Mouse (Mus musculus): ENCODE measurements at regions not wholly inside any gene's neighbourhood (a gene's known extent, or its start where the extent isn't known, plus 50 kb on each side); places are given as distances from the start of the nearest gene placed in this dataset.
A peak's percentile ranks its signal among the peaks of the same experiment; 100 is the strongest.

DNA sequence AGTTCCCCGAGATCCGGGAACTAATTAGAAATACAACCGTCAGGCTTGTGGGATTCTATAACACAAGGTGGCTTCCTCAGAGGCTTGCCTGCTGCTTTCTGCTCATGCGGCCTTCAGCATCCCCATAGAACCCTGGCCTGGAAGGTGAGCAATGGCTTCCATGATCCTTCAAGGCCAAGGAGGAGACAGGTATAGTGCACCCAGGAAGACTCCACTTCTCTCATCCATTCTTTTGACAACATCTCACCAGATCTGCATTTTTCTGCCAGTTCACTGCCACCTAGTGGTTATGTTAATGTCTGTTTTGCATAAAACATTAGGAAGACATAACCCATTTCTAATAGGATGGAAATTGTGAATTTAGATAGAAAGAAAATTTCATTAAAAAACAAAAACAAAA is 107.2 kb upstream of the L3mbtl4 start:
- ATAC-seq (ENCODE audit: low FRiP score, low TSS enrichment) (no peak), DNase-seq (ENCODE audit: low spot score) (no peak)
- H3K9me3 ChIP-seq (ENCODE audit: control insufficient read depth, low read length) = no peaks in the 10 kb centered on the region
- whole genome bisulfite sequencing = 80% methylated on average over 4 of the region's 4 CpGs
- no peak overlapping the region for H3K4me2 ChIP-seq (replicated peaks; ENCODE audit: low read depth)
- H3K4me3 ChIP-seq (ENCODE audit: low read depth, low read length) = no peak overlapping the region
- no peak overlapping the region for H3K9ac ChIP-seq (ENCODE audit: low read length)
- H3K4me1 ChIP-seq (replicated peaks; ENCODE audit: control insufficient read depth, insufficient read depth) = no peaks in the 10 kb centered on the region; the same call in 1 of the 2 replicates
- TF ChIP-seq CTCF (IDR thresholded peaks at IDR 0.05; ENCODE audit: low read depth) = peak; percentile 89
- no peak for TF ChIP-seq EP300 (optimal IDR thresholded peaks at IDR 0.05)
- no peaks in the 10 kb centered on the region for H3K36me3 ChIP-seq (ENCODE audit: control insufficient read depth, insufficient read depth, low read length)
- H3K27me3 ChIP-seq (ENCODE audit: control insufficient read depth, insufficient read depth, low read length) = no peaks in the 10 kb centered on the region
- H3K27ac ChIP-seq (replicated peaks) = no peak overlapping the region

GRCm38 (mm10) chr17:68172838-68173237 is 100.8 kb upstream of the L3mbtl4 start:
- WGBS = 89% methylated on average over 7 of the region's 7 CpGs
- TF ChIP-seq EP300 (optimal IDR thresholded peaks at IDR 0.05) (no peak), CTCF (IDR thresholded peaks at IDR 0.05; ENCODE audit: low read depth) (no peak)
- Histone ChIP-seq H3K4me3 (ENCODE audit: low read depth, low read length) (no peak overlapping the region), H3K27me3 (ENCODE audit: control insufficient read depth, insufficient read depth, low read length) (no peaks in the 10 kb centered on the region), H3K27ac (replicated peaks) (no peak overlapping the region), H3K4me2 (replicated peaks; ENCODE audit: low read depth) (no peak overlapping the region), H3K9me3 (ENCODE audit: control insufficient read depth, low read length) (no peaks in the 10 kb centered on the region), H3K4me1 (replicated peaks; ENCODE audit: control insufficient read depth, insufficient read depth) (no peaks in the 10 kb centered on the region), H3K9ac (ENCODE audit: low read length) (no peak overlapping the region), H3K36me3 (ENCODE audit: control insufficient read depth, insufficient read depth, low read length) (no peaks in the 10 kb centered on the region)
- ATAC-seq (ENCODE audit: low FRiP score, low TSS enrichment) (no peak), DNase-seq (ENCODE audit: low spot score) (no peak)

GRCm38 (mm10) chr17:68176611-68177165 is 96.9 kb upstream of the L3mbtl4 start:
- no peak for ATAC-seq (ENCODE audit: low FRiP score, low TSS enrichment)
- peak; percentile 44 for DNase-seq (ENCODE audit: low spot score)
- Histone ChIP-seq H3K9me3 (ENCODE audit: control insufficient read depth, low read length) (no peaks in the 10 kb centered on the region), H3K4me3 (ENCODE audit: low read depth, low read length) (no peak overlapping the region), H3K9ac (ENCODE audit: low read length) (no peak overlapping the region), H3K4me2 (replicated peaks; ENCODE audit: low read depth) (no peak overlapping the region), H3K27me3 (ENCODE audit: control insufficient read depth, insufficient read depth, low read length) (no peaks in the 10 kb centered on the region), H3K4me1 (replicated peaks; ENCODE audit: control insufficient read depth, insufficient read depth) (no peaks in the 10 kb centered on the region), H3K27ac (replicated peaks) (no peak overlapping the region), H3K36me3 (ENCODE audit: control insufficient read depth, insufficient read depth, low read length) (no peaks in the 10 kb centered on the region)
- TF ChIP-seq CTCF (IDR thresholded peaks at IDR 0.05; ENCODE audit: low read depth) (peak; percentile 78), EP300 (optimal IDR thresholded peaks at IDR 0.05) (no peak)
- WGBS = 60% methylated on average over 9 of the region's 9 CpGs

DNA sequence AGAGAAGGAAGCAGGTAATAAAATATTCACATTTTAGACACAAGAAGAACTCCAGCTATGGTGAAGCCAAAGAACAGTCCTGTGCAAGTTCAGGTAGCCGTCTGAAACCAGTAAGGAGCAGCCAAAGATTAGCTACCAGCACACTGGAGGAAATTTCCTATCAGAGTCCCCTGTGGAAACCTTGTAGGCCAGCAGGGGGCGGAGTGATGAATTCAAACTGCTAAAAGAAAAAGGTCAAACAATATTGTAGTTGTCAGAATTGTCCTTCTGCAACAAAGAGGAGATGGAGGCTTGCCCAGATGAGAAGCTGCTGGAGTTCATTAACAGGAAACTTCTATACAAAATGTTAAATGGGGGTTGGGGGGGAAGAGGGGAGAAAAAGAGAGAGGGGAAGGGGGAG is 95.8 kb upstream of the L3mbtl4 start:
- Histone ChIP-seq H3K4me3 (ENCODE audit: low read depth, low read length) (no peak overlapping the region), H3K9me3 (ENCODE audit: control insufficient read depth, low read length) (no peaks in the 10 kb centered on the region), H3K27me3 (ENCODE audit: control insufficient read depth, insufficient read depth, low read length) (no peaks in the 10 kb centered on the region), H3K9ac (ENCODE audit: low read length) (no peak overlapping the region), H3K4me1 (replicated peaks; ENCODE audit: control insufficient read depth, insufficient read depth) (no peaks in the 10 kb centered on the region), H3K4me2 (replicated peaks; ENCODE audit: low read depth) (no peak overlapping the region), H3K36me3 (ENCODE audit: control insufficient read depth, insufficient read depth, low read length) (no peaks in the 10 kb centered on the region), H3K27ac (replicated peaks) (no peak overlapping the region)
- TF ChIP-seq CTCF (IDR thresholded peaks at IDR 0.05; ENCODE audit: low read depth) = peak; percentile 70
- TF ChIP-seq EP300 (optimal IDR thresholded peaks at IDR 0.05) = no peak
- DNase-seq (ENCODE audit: low spot score) (peak; percentile 46), ATAC-seq (ENCODE audit: low FRiP score, low TSS enrichment) (no peak)
- WGBS = 26% methylated on average over 2 of the region's 2 CpGs

- TF ChIP-seq EP300 (optimal IDR thresholded peaks at IDR 0.05) = no peak
- no peak for TF ChIP-seq CTCF (IDR thresholded peaks at IDR 0.05; ENCODE audit: low read depth)
- Histone ChIP-seq H3K27ac (replicated peaks) (no peak overlapping the region), H3K9me3 (ENCODE audit: control insufficient read depth, low read length) (no peaks in the 10 kb centered on the region), H3K4me3 (ENCODE audit: low read depth, low read length) (no peak overlapping the region), H3K9ac (ENCODE audit: low read length) (no peak overlapping the region), H3K4me2 (replicated peaks; ENCODE audit: low read depth) (no peak overlapping the region), H3K27me3 (ENCODE audit: control insufficient read depth, insufficient read depth, low read length) (no peaks in the 10 kb centered on the region), H3K36me3 (ENCODE audit: control insufficient read depth, insufficient read depth, low read length) (no peaks in the 10 kb centered on the region), H3K4me1 (replicated peaks; ENCODE audit: control insufficient read depth, insufficient read depth) (no peaks in the 10 kb centered on the region)
- DNase-seq (ENCODE audit: low spot score) (no peak), ATAC-seq (ENCODE audit: low FRiP score, low TSS enrichment) (no peak)
- WGBS = 24% methylated on average over 2 of the region's 2 CpGs
Measured at GRCm38 (mm10) chr17:68185385-68185784, 88.2 kb upstream of the L3mbtl4 start.

GRCm38 (mm10) chr17:68189888-68190287 is 83.7 kb upstream of the L3mbtl4 start:
- 84% methylated on average over 4 of the region's 4 CpGs for WGBS
- TF ChIP-seq CTCF (IDR thresholded peaks at IDR 0.05; ENCODE audit: low read depth) (no peak), EP300 (optimal IDR thresholded peaks at IDR 0.05) (no peak)
- Histone ChIP-seq H3K36me3 (ENCODE audit: control insufficient read depth, insufficient read depth, low read length) (no peaks in the 10 kb centered on the region), H3K27me3 (ENCODE audit: control insufficient read depth, insufficient read depth, low read length) (no peaks in the 10 kb centered on the region), H3K4me2 (replicated peaks; ENCODE audit: low read depth) (no peak overlapping the region), H3K9ac (ENCODE audit: low read length) (no peak overlapping the region), H3K4me1 (replicated peaks; ENCODE audit: control insufficient read depth, insufficient read depth) (no peaks in the 10 kb centered on the region), H3K4me3 (ENCODE audit: low read depth, low read length) (no peak overlapping the region), H3K27ac (replicated peaks) (no peak overlapping the region), H3K9me3 (ENCODE audit: control insufficient read depth, low read length) (no peaks in the 10 kb centered on the region)
- DNase-seq (ENCODE audit: low spot score) (no peak), ATAC-seq (ENCODE audit: low FRiP score, low TSS enrichment) (no peak)

Data from stomach, postnatal 0 days (tissue).